Mouse (Mus musculus) G1E (cell line): ENCODE measurements around the gene Glod4. TPM values are rescaled to one million over a fixed set of nuclear protein-coding genes. Genes with fewer than 3 reads are reported as not detected.

Experiments used
- ATAC-seq: 2 replicates; pipeline ENCODE4 v1.8.0; 2016; ENCODE audit warnings: mild to moderate bottlenecking; ENCODE audit not compliant: insufficient number of reproducible peaks, poor library complexity, low FRiP score, severe bottlenecking; ENCODE audit errors: extremely low read depth
- DNase-seq: peaks from one replicate; pipeline ENCODE4 v3.0.0; 2012; ENCODE audit warnings: low spot score
- H3K27me3 ChIP-seq: 2 replicates; pipeline ENCODE4 v1.6.1; 2012; ENCODE audit warnings: mild to moderate bottlenecking, low read length, inconsistent platforms; ENCODE audit not compliant: insufficient read depth
- H3K36me3 ChIP-seq: replicated peaks from 2 replicates; pipeline ENCODE3; 2012; ENCODE audit warnings: mild to moderate bottlenecking, inconsistent platforms
- H3K4me1 ChIP-seq: 2 replicates; pipeline ENCODE4 v1.6.1; 2012; ENCODE audit warnings: low read depth, low read length, inconsistent platforms, mixed read lengths; ENCODE audit not compliant: insufficient read depth
- H3K4me3 ChIP-seq: 2 replicates; pipeline ENCODE4 v1.5.1; 2012; ENCODE audit warnings: low read depth, mild to moderate bottlenecking, inconsistent platforms, low read length, moderate library complexity, mixed read lengths
- H3K9me3 ChIP-seq: replicated peaks from 2 replicates; pipeline ENCODE4 v1.6.1; 2012; ENCODE audit warnings: inconsistent platforms
- CTCF ChIP-seq: IDR thresholded peaks from 2 replicates; pipeline ENCODE4 v1.5.1; 2012; ENCODE audit warnings: low read depth, low read length, inconsistent platforms, mixed read lengths
- GATA1 ChIP-seq: IDR thresholded peaks from 2 replicates; pipeline ENCODE4 v1.6.1; 2012; ENCODE audit warnings: borderline replicate concordance, low read length, inconsistent platforms, mixed read lengths
- GATA2 ChIP-seq: IDR thresholded peaks from 2 replicates; pipeline ENCODE4 v1.6.1; 2012; ENCODE audit warnings: low read depth, low read length, inconsistent platforms, borderline replicate concordance
- POLR2AphosphoS5 ChIP-seq: IDR thresholded peaks from 2 replicates; pipeline ENCODE4 v1.6.1; 2012; ENCODE audit warnings: low read depth, low read length, inconsistent platforms; ENCODE audit not compliant: insufficient replicate concordance
- TAL1 ChIP-seq: conservative IDR thresholded peaks from 2 replicates; pipeline ENCODE4 v1.6.1; 2012; ENCODE audit warnings: low read depth, low read length, inconsistent platforms, mixed read lengths
- polyA plus RNA-seq: library from polyadenylated mRNA; stranded (reverse); fragments of >175 nt; gene quantifications from 2 replicates; pipeline ENCODE4 v1.2.3, GENCODE M21; 2012
- total RNA-seq, 2 experiments: library from RNA; stranded (forward) in 1 of 2; stranded (reverse) in 1 of 2; fragments of 200-1000 nt in 1 of 2; fragments of >200 nt in 1 of 2; fragmentation: Nextera tagmentation in 1 of 2; gene quantifications; 2 replicates each; pipeline ENCODE4 v1.2.3; 2014 to 2017

Gene Glod4
- total and polyA plus RNA-seq, 3 experiments: 5.8 to 168 (median 61.4) TPM

DNA sequence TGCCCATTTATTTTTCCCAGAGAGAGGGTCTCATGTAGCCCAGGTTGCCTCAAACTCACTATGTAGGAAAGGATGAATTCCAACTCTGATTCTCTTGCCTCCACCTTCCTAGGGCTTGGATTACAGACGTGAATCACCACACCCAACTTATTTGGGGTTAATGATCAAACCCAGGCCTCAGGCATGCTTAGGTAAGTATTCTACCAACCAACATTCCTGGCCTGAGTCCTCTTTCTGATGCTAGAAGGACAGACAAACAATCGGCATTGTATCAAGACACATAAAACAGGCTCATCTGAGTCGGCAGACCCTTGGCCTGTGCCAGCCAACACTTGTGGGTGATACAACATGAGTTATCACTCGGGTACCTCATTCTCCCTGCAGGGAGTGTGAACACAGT is 122.4 kb downstream of the Glod4 start:
- no peaks in the 10 kb centered on the region for H3K4me1 ChIP-seq
- ATAC-seq: no peak
- H3K36me3 ChIP-seq: peaks cover 65% of the 10 kb centered on the region
- DNase-seq: no peak
- H3K9me3 ChIP-seq: no peaks in the 10 kb centered on the region
- no peak overlapping the region for H3K4me3 ChIP-seq
- H3K27me3 ChIP-seq: no peaks in the 10 kb centered on the region
- TF ChIP-seq TAL1 (no peak), POLR2AphosphoS5 (no peak), GATA2 (no peak), CTCF (no peak), GATA1 (no peak)

DNA sequence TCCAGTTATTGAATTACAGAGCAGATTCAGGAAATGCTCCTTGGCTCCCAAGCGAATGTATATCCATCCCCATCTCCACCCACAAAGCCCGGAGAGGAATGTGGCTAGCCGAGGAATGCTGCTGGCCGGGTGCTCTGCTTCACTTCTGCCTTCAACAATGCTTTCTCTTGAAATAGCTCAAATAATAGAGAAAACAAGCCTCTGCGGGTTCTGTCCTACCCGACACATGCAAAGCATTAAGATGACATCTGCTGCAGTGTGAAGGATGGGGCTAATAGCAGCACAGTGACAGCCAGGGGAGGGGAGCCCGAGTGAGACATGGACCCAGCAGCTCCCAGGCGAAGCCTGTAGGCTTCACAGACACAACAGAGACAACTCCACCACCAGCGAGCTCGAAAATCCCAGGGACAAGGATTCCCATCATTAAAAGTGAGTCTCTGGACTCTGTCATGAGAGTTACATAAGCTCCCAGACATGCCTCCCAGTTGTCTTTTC is 123.1 kb downstream of the Glod4 start:
- no peak overlapping the region for H3K4me3 ChIP-seq
- TF ChIP-seq POLR2AphosphoS5 (no peak), CTCF (no peak), GATA1 (no peak), GATA2 (no peak), TAL1 (no peak)
- no peaks in the 10 kb centered on the region for H3K4me1 ChIP-seq
- H3K9me3 ChIP-seq: no peaks in the 10 kb centered on the region
- H3K27me3 ChIP-seq: no peaks in the 10 kb centered on the region
- H3K36me3 ChIP-seq: peaks cover 65% of the 10 kb centered on the region
- no peak for DNase-seq
- no peak for ATAC-seq

- no peak for TF ChIP-seq TAL1
- TF ChIP-seq GATA2: no peak
- TF ChIP-seq GATA1: no peak
- no peak for TF ChIP-seq POLR2AphosphoS5
- no peak for TF ChIP-seq CTCF
- DNase-seq: no peak
Measured at GRCm38 (mm10) chr11:76110416-76110815, 133.1 kb downstream of the Glod4 start.

DNA sequence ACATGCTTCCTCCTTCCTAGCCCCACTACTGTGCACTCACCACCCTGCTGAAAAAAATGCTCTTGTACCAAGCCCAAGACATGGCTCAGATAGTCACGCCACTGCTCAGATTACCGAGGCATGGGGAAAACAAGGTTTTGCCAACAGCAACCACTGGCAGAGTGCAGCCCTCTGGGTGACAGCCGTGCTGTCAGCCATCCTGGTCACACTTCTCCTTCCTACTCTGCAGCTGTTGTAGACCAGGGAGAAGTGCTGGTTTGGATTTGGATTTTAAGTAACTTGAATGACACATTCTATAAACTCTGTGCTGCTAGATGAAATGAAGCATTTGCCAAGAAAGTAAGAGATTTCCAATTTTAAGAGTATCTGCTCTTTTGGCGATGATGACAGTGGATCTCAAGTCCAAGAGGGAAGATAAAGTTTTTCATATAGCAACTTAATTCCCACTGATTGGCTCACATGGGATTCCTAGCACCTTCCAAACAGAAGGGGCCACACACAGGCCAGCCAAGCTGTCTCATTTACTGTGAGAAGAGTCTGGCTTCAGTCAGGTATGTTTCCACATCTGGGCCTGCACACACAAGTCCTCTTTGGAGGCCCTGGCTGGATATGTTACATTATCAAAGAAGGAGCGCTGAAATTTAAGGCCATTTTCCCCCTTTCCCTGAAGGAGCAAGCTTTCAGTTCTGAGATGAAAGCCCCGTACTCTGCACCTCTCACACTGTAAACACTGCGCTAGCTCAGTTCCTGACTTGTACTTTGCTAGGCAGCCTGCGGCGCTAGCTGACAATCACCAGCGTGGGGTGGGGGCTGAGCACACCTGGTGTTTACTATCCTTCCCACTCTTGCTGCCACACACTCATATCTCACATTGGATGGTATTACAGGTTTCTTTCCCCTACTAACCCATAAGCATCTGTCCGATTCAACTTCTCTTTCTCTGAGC is 136.7 kb downstream of the Glod4 start:
- ATAC-seq (no peak), DNase-seq (no peak)
- no peak for TF ChIP-seq GATA2
- no peak for TF ChIP-seq TAL1
- no peak for TF ChIP-seq POLR2AphosphoS5
- no peak for TF ChIP-seq GATA1
- no peak for TF ChIP-seq CTCF
- Histone ChIP-seq H3K9me3 (no peaks in the 10 kb centered on the region), H3K36me3 (peaks cover 46% of the 10 kb centered on the region), H3K27me3 (no peaks in the 10 kb centered on the region), H3K4me3 (no peak overlapping the region), H3K4me1 (no peaks in the 10 kb centered on the region)

More at GRCm38 (mm10) chr11:76110416-76110815, 133.1 kb downstream of the Glod4 start:
- Histone ChIP-seq H3K4me3 (no peak overlapping the region), H3K27me3 (no peaks in the 10 kb centered on the region), H3K9me3 (no peaks in the 10 kb centered on the region), H3K4me1 (no peaks in the 10 kb centered on the region), H3K36me3 (peaks cover 50% of the 10 kb centered on the region)
- ATAC-seq: no peak

- H3K27me3 ChIP-seq: no peaks in the 10 kb centered on the region
- ATAC-seq: no peak
- no peaks in the 10 kb centered on the region for H3K9me3 ChIP-seq
- H3K4me3 ChIP-seq: no peak overlapping the region
- H3K36me3 ChIP-seq: peaks cover 53% of the 10 kb centered on the region
- TF ChIP-seq GATA2 (no peak), GATA1 (no peak), POLR2AphosphoS5 (no peak), TAL1 (no peak), CTCF (no peak)
- no peaks in the 10 kb centered on the region for H3K4me1 ChIP-seq
- DNase-seq: no peak
Measured at GRCm38 (mm10) chr11:76101154-76101553, 142.4 kb downstream of the Glod4 start.

DNA sequence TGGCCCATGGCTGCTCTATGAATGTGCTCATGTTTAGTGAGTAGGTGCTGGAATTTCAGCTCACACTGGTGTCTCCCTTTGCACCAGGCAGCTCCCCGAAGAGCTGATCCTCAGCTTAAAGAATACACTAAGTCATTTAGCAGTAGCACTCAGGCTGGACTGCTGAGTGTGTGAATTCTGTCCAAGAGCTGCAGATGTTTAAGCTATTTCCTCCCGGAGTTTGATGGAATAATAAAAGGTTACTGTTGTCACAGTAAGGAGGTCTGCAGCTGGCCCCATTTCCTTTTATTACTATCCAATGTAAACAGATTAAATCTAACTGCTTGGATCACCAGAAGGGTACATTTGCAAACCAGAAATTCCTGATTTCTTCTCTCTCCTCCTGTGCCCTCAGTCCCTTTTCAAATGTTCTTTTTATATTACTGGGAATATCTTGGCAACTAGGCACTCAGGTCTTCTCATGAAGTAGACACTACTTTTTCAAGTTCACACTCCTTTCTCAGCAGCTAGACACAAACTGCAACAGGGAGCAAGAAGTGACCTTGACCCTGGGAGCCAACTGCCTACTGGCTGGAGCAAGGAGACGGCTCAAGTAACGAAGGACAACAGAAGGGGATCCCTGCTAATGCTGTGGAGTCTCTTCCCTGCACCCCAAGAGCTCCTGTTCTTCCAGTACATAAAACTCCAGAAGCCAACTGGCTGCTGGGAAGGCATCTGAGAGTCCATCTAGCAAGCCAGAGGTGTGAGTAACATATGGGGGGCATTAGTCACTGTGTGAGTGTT is 144.1 kb downstream of the Glod4 start:
- ATAC-seq: no peak
- H3K36me3 ChIP-seq: peaks cover 40% of the 10 kb centered on the region
- H3K4me1 ChIP-seq: no peaks in the 10 kb centered on the region

More for the DNA sequence above, 144.1 kb downstream of the Glod4 start:
- Histone ChIP-seq H3K4me3 (no peak overlapping the region), H3K9me3 (no peaks in the 10 kb centered on the region), H3K27me3 (no peaks in the 10 kb centered on the region)
- TF ChIP-seq POLR2AphosphoS5 (no peak), GATA1 (no peak), TAL1 (no peak), CTCF (no peak), GATA2 (no peak)
- no peak for DNase-seq
